Mouse (Mus musculus): Measurements from ENCODE around the gene Psma4. TPM values are rescaled to one million over a fixed set of nuclear protein-coding genes. Genes with fewer than 3 reads are reported as not detected.
A peak's percentile ranks its signal among the peaks of the same experiment; 100 is the strongest.
"Not testable (repeated sequence)": the region's sequence is repeated elsewhere in the genome, so short reads cannot be mapped to it uniquely, and the experiment has no call there.

Psma4 gene
- total and polyA plus RNA-seq, 2 experiments from 2014 or later = 174 to 261 TPM

- no peak for TF ChIP-seq CTCF (IDR thresholded peaks at IDR 0.05; ENCODE audit: low read depth)
- DNase-seq (ENCODE audit: low spot score) (no peak), ATAC-seq (no peak)
- Histone ChIP-seq H3K4me1 (ENCODE audit: insufficient read depth, low read length) (no peaks in the 10 kb centered on the region), H3K9ac (replicated peaks; ENCODE audit: low read length) (no peak overlapping the region), H3K36me3 (ENCODE audit: insufficient read depth, low read length) (no peaks in the 10 kb centered on the region), H3K4me3 (ENCODE audit: low read length) (no peak overlapping the region), H3K9me3 (ENCODE audit: low read length) (no peaks in the 10 kb centered on the region), H3K27me3 (ENCODE audit: insufficient read depth, low read length) (no peaks in the 10 kb centered on the region), H3K27ac (no peak overlapping the region), H3K4me2 (ENCODE audit: low read depth, low read length) (no peak overlapping the region)
- WGBS = 75% methylated on average over 16 of the region's 16 CpGs
Measured at GRCm38 (mm10) chr9:54946256-54946655, 4.3 kb upstream of the Psma4 start.

GRCm38 (mm10) chr9:54949465-54949864 lies 1.1 kb upstream of the Psma4 start:
- Histone ChIP-seq H3K4me1 (ENCODE audit: insufficient read depth, low read length) (peaks cover 8% of the 10 kb centered on the region; the same call in 1 of the 2 replicates), H3K9me3 (ENCODE audit: low read length) (no peaks in the 10 kb centered on the region), H3K36me3 (ENCODE audit: insufficient read depth, low read length) (peaks cover 5% of the 10 kb centered on the region), H3K4me2 (ENCODE audit: low read depth, low read length) (no peak overlapping the region), H3K27me3 (ENCODE audit: insufficient read depth, low read length) (no peaks in the 10 kb centered on the region), H3K4me3 (ENCODE audit: low read length) (no peak overlapping the region), H3K27ac (no peak overlapping the region), H3K9ac (replicated peaks; ENCODE audit: low read length) (no peak overlapping the region)
- ATAC-seq (no peak), DNase-seq (ENCODE audit: low spot score) (no peak)
- no peak for TF ChIP-seq CTCF (IDR thresholded peaks at IDR 0.05; ENCODE audit: low read depth)

GRCm38 (mm10) chr9:54950162-54950561 lies 428 bp upstream of the Psma4 start:
- ATAC-seq = 0 out of 2 replicates have a peak, but pooled peaks have one; percentile 16

GRCm38 (mm10) chr9:54961059-54961458 lies 10.5 kb downstream of the Psma4 start:
- Histone ChIP-seq H3K27me3 (ENCODE audit: insufficient read depth, low read length) (no peaks in the 10 kb centered on the region), H3K4me3 (ENCODE audit: low read length) (no peak overlapping the region), H3K4me2 (ENCODE audit: low read depth, low read length) (no peak overlapping the region), H3K9ac (replicated peaks; ENCODE audit: low read length) (no peak overlapping the region), H3K27ac (no peak overlapping the region), H3K9me3 (ENCODE audit: low read length) (no peaks in the 10 kb centered on the region), H3K4me1 (ENCODE audit: insufficient read depth, low read length) (no peaks in the 10 kb centered on the region), H3K36me3 (ENCODE audit: insufficient read depth, low read length) (peaks cover 30% of the 10 kb centered on the region)
- 96% methylated on average over 4 of the region's 4 CpGs for WGBS
- ATAC-seq = no peak
- no peak for DNase-seq (ENCODE audit: low spot score)
- no peak for TF ChIP-seq CTCF (IDR thresholded peaks at IDR 0.05; ENCODE audit: low read depth)

More at GRCm38 (mm10) chr9:54950162-54950561, 428 bp upstream of the Psma4 start:
- peak overlapping the region; percentile 97 for H3K27ac ChIP-seq
- peak overlapping the region; percentile 87 for H3K9ac ChIP-seq (replicated peaks; ENCODE audit: low read length)
- H3K4me3 ChIP-seq (ENCODE audit: low read length) = peak overlapping the region; percentile 89
- H3K4me1 ChIP-seq (ENCODE audit: insufficient read depth, low read length); DNase-seq (ENCODE audit: low spot score); H3K27me3 ChIP-seq (ENCODE audit: insufficient read depth, low read length); H3K9me3 ChIP-seq (ENCODE audit: low read length); H3K36me3 ChIP-seq (ENCODE audit: insufficient read depth, low read length): not testable (repeated sequence)
- H3K4me2 ChIP-seq (ENCODE audit: low read depth, low read length) = peak overlapping the region; percentile 57
- WGBS = 50% methylated on average over 8 of the region's 8 CpGs

GRCm38 (mm10) chr9:54963669-54964068 lies 13.1 kb downstream of the Psma4 start:
- Histone ChIP-seq H3K9ac (replicated peaks; ENCODE audit: low read length) (no peak overlapping the region), H3K36me3 (ENCODE audit: insufficient read depth, low read length) (peaks cover 6% of the 10 kb centered on the region), H3K4me2 (ENCODE audit: low read depth, low read length) (no peak overlapping the region), H3K4me3 (ENCODE audit: low read length) (no peak overlapping the region), H3K9me3 (ENCODE audit: low read length) (no peaks in the 10 kb centered on the region), H3K27me3 (ENCODE audit: insufficient read depth, low read length) (no peaks in the 10 kb centered on the region), H3K27ac (no peak overlapping the region), H3K4me1 (ENCODE audit: insufficient read depth, low read length) (no peaks in the 10 kb centered on the region)
- ATAC-seq (no peak), DNase-seq (ENCODE audit: low spot score) (no peak)
- no peak for TF ChIP-seq CTCF (IDR thresholded peaks at IDR 0.05; ENCODE audit: low read depth)

- no peaks in the 10 kb centered on the region for H3K27me3 ChIP-seq (ENCODE audit: insufficient read depth, low read length)
- no peaks in the 10 kb centered on the region for H3K9me3 ChIP-seq (ENCODE audit: low read length)
- TF ChIP-seq CTCF (IDR thresholded peaks at IDR 0.05; ENCODE audit: low read depth) = no peak
- 45% methylated on average over 8 of the region's 8 CpGs for WGBS
- ATAC-seq (no peak), DNase-seq (ENCODE audit: low spot score) (no peak)
- no peaks in the 10 kb centered on the region for H3K4me1 ChIP-seq (ENCODE audit: insufficient read depth, low read length)
- H3K36me3 ChIP-seq (ENCODE audit: insufficient read depth, low read length) = no peaks in the 10 kb centered on the region
- H3K9ac ChIP-seq (replicated peaks; ENCODE audit: low read length) = no peak overlapping the region
- no peak overlapping the region for H3K4me2 ChIP-seq (ENCODE audit: low read depth, low read length)
- no peak overlapping the region for H3K4me3 ChIP-seq (ENCODE audit: low read length)
- H3K27ac ChIP-seq = no peak overlapping the region
Measured at GRCm38 (mm10) chr9:54969972-54970637, 19.5 kb downstream of the Psma4 start.

- peak within 1 kb of the TSS; percentile 61 for H3K9ac ChIP-seq (replicated peaks; ENCODE audit: low read length)
- H3K4me2 ChIP-seq (ENCODE audit: low read depth, low read length) = peak within 1 kb of the TSS; percentile 88
- H3K9me3 ChIP-seq (ENCODE audit: low read length) = no peaks in the 10 kb centered on the region
- no peak for TF ChIP-seq CTCF (IDR thresholded peaks at IDR 0.05; ENCODE audit: low read depth)
- WGBS = 34% methylated on average over 8 of the region's 8 CpGs
- H3K27ac ChIP-seq = no peak within 1 kb of the TSS
- ATAC-seq (0 out of 2 replicates have a peak, but pooled peaks have one; percentile 44), DNase-seq (ENCODE audit: low spot score) (peak; percentile 48)
- no peaks in the 10 kb centered on the region for H3K36me3 ChIP-seq (ENCODE audit: insufficient read depth, low read length)
- no peaks in the 10 kb centered on the region; the same call in 1 of the 2 replicates for H3K27me3 ChIP-seq (ENCODE audit: insufficient read depth, low read length)
- H3K4me3 ChIP-seq (ENCODE audit: low read length) = peak within 1 kb of the TSS; percentile 61
- H3K4me1 ChIP-seq (ENCODE audit: insufficient read depth, low read length) = no peaks in the 10 kb centered on the region
Measured at GRCm38 (mm10) chr9:54980674-54981073, 30.1 kb downstream of the Psma4 start, which contains the start of gene Chrna5. Gene Chrna5 (plus strand): TSS chr9:54980880.
